Mouse (Mus musculus): ENCODE measurements around the gene Atp1a1. TPM values are rescaled to one million over a fixed set of nuclear protein-coding genes. Genes with fewer than 3 reads are reported as not detected.

Gene Atp1a1
- polyA plus RNA-seq, 1 experiment from 2014 or later = 162 TPM

DNA sequence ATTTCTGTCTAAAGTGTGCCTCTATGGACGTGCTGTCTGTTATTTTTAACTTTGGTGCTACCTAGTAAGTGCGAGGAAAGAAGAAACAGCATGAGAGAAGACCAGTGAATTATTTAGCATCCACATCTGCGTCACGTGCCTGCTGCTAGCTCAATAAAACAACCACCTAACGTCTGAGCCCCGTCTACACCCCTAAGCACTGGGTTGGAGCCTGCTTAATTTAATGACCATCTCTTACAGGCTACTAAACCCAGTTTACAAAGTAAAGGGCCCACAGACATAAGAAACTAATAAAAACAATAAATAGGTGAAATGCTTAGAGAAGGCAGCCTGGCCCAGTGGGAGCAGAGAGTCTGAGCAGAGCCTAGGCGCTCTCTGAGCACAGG lies 11.2 kb downstream of the Atp1a1 start:
- peaks cover 69% of the 10 kb centered on the region for H3K36me3 ChIP-seq (ENCODE audit: control insufficient read depth, insufficient read depth, low read length)
- DNase-seq (ENCODE audit: low spot score) = no peak
- ATAC-seq (ENCODE audit: low read depth) = no peak
- no peak overlapping the region for H3K9ac ChIP-seq (ENCODE audit: low read depth, low read length)
- no peaks in the 10 kb centered on the region for H3K9me3 ChIP-seq (ENCODE audit: control insufficient read depth, low read length)
- H3K4me3 ChIP-seq (ENCODE audit: low read depth, low read length) = no peak overlapping the region
- peaks cover 19% of the 10 kb centered on the region for H3K4me1 ChIP-seq (ENCODE audit: control insufficient read depth, insufficient read depth, low read length)
- H3K27ac ChIP-seq (replicated peaks; ENCODE audit: low read depth, low read length) = no peak overlapping the region
- no peak overlapping the region for H3K4me2 ChIP-seq (ENCODE audit: low read depth, low read length)
- H3K27me3 ChIP-seq (replicated peaks; ENCODE audit: control insufficient read depth, insufficient read depth, low read length) = no peaks in the 10 kb centered on the region
- WGBS = 75% methylated on average over 7 of the region's 7 CpGs

DNA sequence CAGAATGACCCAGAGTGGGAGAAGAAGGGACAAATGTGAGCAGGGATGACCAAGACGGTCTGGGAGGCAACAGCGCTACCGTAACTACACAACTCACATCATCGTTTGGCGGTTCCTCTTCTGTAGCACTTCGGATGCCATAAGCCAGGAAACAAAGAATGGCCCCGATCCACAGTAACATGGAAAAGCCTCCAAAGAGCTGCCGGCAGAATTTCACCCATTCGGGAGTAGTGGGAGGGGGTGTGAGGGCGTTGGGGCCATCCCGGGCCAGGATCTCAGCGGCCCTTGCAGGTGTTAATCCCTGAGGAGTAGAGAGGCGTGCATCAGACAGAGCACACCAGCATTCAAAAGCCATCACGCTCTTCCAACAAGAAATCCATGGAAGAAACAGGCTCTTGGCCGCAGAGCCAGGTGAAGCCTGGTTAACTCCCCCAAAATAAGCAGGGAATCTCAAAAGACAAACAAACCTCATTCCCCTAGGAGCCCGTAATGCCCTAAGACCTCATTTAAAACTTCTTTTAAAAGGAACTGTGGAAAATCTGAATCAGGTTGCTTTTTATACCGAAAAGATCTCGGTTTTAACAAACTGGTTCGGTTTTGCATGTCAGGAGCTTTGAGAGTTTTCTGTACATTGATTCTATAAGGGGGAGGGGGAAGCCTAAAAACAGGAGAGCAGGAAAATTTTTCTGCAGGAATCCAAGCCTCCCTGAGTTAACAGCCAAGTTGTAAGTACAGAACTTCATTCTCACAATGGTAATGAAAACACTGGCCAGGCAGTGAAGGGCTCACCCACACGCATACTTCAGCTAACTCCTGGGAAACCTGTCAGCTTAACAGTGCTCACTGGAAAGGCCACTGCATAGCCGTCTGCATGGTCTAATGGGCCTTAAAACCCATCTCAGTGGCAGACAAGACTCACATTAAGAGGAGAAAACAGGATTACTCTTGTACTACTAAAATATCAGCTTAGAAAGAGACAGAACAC lies 11.9 kb downstream of the Atp1a1 start:
- Histone ChIP-seq H3K27me3 (replicated peaks; ENCODE audit: control insufficient read depth, insufficient read depth, low read length) (no peaks in the 10 kb centered on the region), H3K27ac (replicated peaks; ENCODE audit: low read depth, low read length) (no peak overlapping the region; the same call in 1 of the 2 replicates), H3K4me2 (ENCODE audit: low read depth, low read length) (no peak overlapping the region), H3K9ac (ENCODE audit: low read depth, low read length) (no peak overlapping the region), H3K4me3 (ENCODE audit: low read depth, low read length) (no peak overlapping the region), H3K9me3 (ENCODE audit: control insufficient read depth, low read length) (no peaks in the 10 kb centered on the region), H3K36me3 (ENCODE audit: control insufficient read depth, insufficient read depth, low read length) (peaks cover 76% of the 10 kb centered on the region), H3K4me1 (ENCODE audit: control insufficient read depth, insufficient read depth, low read length) (peaks cover 13% of the 10 kb centered on the region; the same call in 1 of the 2 replicates)
- 75% methylated on average over 21 of the region's 21 CpGs for WGBS
- ATAC-seq (ENCODE audit: low read depth) (no peak), DNase-seq (ENCODE audit: low spot score) (no peak)

DNA sequence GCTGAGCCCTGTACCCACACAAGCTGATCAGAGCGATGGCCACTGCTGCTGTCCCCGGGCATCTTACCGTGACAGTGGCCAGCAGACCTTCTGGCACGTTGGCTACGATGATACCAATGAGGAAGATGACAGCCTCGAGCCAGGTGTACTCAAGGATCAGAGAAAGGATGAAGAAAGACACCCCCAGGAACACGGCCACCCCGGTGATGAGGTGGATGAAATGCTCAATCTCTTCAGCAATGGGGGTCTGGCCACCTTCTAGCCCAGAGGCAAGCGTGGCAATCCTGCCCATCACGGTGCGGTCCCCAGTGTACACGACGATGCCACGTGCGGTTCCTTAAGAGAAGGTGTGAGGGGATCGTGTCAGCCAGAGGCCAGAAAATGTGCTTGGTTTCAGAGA lies 14.1 kb downstream of the Atp1a1 start:
- H3K4me1 ChIP-seq (ENCODE audit: control insufficient read depth, insufficient read depth, low read length) = no peaks in the 10 kb centered on the region
- H3K9me3 ChIP-seq (ENCODE audit: control insufficient read depth, low read length) = no peaks in the 10 kb centered on the region
- H3K27me3 ChIP-seq (replicated peaks; ENCODE audit: control insufficient read depth, insufficient read depth, low read length) = no peaks in the 10 kb centered on the region
- H3K4me3 ChIP-seq (ENCODE audit: low read depth, low read length) = no peak overlapping the region
- no peak overlapping the region for H3K4me2 ChIP-seq (ENCODE audit: low read depth, low read length)
- no peak overlapping the region for H3K27ac ChIP-seq (replicated peaks; ENCODE audit: low read depth, low read length)
- ATAC-seq (ENCODE audit: low read depth) = no peak
- WGBS = 94% methylated on average over 16 of the region's 16 CpGs
- peaks cover 98% of the 10 kb centered on the region for H3K36me3 ChIP-seq (ENCODE audit: control insufficient read depth, insufficient read depth, low read length)
- no peak for DNase-seq (ENCODE audit: low spot score)
- H3K9ac ChIP-seq (ENCODE audit: low read depth, low read length) = no peak overlapping the region

DNA sequence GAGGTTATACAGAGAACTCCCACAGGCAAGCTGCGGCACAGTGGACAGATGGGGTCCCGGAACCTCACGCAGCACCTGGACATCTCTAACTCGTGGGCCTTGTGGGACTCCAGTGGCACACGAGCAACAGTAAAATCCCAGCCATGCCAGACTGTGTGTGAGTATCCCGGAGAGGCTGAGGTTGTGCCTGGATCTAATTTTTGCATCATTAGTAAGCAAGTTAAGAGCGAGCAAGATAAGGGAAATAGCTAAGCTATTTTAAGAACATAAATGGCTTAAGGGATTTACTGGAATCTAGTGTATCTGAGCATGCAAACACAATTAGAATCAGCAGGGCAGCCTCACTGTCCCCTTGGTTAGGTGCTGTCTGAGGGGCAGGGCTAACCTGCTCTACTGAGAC lies 16.2 kb downstream of the Atp1a1 start:
- H3K36me3 ChIP-seq (ENCODE audit: control insufficient read depth, insufficient read depth, low read length) = peaks cover 99% of the 10 kb centered on the region
- WGBS = 83% methylated on average over 7 of the region's 7 CpGs

DNA sequence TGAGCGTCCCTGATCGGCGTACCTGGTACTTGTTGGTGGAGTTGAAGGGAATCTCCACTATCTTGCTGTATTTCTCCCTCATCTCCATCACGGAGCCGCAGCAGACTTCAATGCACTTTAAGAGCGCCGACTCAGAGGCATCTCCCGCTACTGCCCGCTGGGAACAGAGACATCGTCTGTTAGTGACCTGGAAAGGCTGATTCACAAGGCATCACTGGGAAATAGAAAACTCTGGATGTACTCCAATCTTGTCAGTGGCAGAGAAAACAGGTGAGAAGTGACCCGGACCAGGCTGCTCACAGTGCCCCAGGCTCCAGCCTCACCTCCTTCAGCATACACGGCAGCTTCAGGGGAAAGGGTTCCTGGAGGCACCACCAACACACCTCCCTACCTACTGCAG lies 17.7 kb downstream of the Atp1a1 start:
- H3K4me2 ChIP-seq (ENCODE audit: low read depth, low read length) = no peak overlapping the region
- ATAC-seq (ENCODE audit: low read depth) (no peak), DNase-seq (ENCODE audit: low spot score) (no peak)
- no peak overlapping the region for H3K9ac ChIP-seq (ENCODE audit: low read depth, low read length)
- no peak overlapping the region for H3K27ac ChIP-seq (replicated peaks; ENCODE audit: low read depth, low read length)
- 92% methylated on average over 12 of the region's 12 CpGs for WGBS
- no peaks in the 10 kb centered on the region for H3K27me3 ChIP-seq (replicated peaks; ENCODE audit: control insufficient read depth, insufficient read depth, low read length)
- no peak overlapping the region for H3K4me3 ChIP-seq (ENCODE audit: low read depth, low read length)
- H3K4me1 ChIP-seq (ENCODE audit: control insufficient read depth, insufficient read depth, low read length) = no peaks in the 10 kb centered on the region
- H3K36me3 ChIP-seq (ENCODE audit: control insufficient read depth, insufficient read depth, low read length) = peaks cover 100% of the 10 kb centered on the region
- H3K9me3 ChIP-seq (ENCODE audit: control insufficient read depth, low read length) = no peaks in the 10 kb centered on the region

More for the DNA sequence above, 16.2 kb downstream of the Atp1a1 start:
- DNase-seq (ENCODE audit: low spot score) (no peak), ATAC-seq (ENCODE audit: low read depth) (no peak)
- H3K4me2 ChIP-seq (ENCODE audit: low read depth, low read length) = no peak overlapping the region
- H3K4me1 ChIP-seq (ENCODE audit: control insufficient read depth, insufficient read depth, low read length) = no peaks in the 10 kb centered on the region
- no peak overlapping the region for H3K27ac ChIP-seq (replicated peaks; ENCODE audit: low read depth, low read length)
- no peaks in the 10 kb centered on the region for H3K27me3 ChIP-seq (replicated peaks; ENCODE audit: control insufficient read depth, insufficient read depth, low read length)
- no peak overlapping the region for H3K4me3 ChIP-seq (ENCODE audit: low read depth, low read length)
- H3K9ac ChIP-seq (ENCODE audit: low read depth, low read length) = no peak overlapping the region
- no peaks in the 10 kb centered on the region for H3K9me3 ChIP-seq (ENCODE audit: control insufficient read depth, low read length)

DNA sequence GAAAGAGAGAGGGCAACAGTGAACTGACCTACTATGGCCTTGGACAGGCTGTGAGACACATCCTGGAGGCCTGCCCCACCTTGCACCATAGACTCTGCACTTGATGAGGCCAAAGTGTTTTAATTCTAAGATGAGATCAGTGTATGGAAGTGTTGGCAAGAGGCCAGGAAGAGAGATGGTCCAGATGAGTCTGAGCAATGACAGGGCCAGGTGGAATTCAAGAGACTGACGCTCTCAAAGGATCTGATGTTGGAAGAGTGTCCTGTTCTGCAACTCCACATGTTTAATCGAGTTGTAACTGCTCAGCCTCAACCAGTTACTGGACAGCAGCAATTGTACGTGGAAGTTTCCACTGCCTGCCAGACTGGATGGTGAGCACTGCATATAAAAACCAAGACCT lies 26.4 kb downstream of the Atp1a1 start:
- H3K27me3 ChIP-seq (replicated peaks; ENCODE audit: control insufficient read depth, insufficient read depth, low read length) = no peaks in the 10 kb centered on the region
- no peak overlapping the region for H3K9ac ChIP-seq (ENCODE audit: low read depth, low read length)
- no peak overlapping the region for H3K4me3 ChIP-seq (ENCODE audit: low read depth, low read length)
- no peaks in the 10 kb centered on the region for H3K9me3 ChIP-seq (ENCODE audit: control insufficient read depth, low read length)
- H3K36me3 ChIP-seq (ENCODE audit: control insufficient read depth, insufficient read depth, low read length) = peaks cover 81% of the 10 kb centered on the region
- H3K27ac ChIP-seq (replicated peaks; ENCODE audit: low read depth, low read length) = peak overlapping the region; percentile 10
- peaks cover 1% of the 10 kb centered on the region; the same call in 1 of the 2 replicates for H3K4me1 ChIP-seq (ENCODE audit: control insufficient read depth, insufficient read depth, low read length)
- ATAC-seq (ENCODE audit: low read depth) = no peak; the same call in 1 of the 2 replicates
- H3K4me2 ChIP-seq (ENCODE audit: low read depth, low read length) = no peak overlapping the region
- DNase-seq (ENCODE audit: low spot score) = peak; percentile 48
- WGBS = 71% methylated on average over 3 of the region's 3 CpGs

DNA sequence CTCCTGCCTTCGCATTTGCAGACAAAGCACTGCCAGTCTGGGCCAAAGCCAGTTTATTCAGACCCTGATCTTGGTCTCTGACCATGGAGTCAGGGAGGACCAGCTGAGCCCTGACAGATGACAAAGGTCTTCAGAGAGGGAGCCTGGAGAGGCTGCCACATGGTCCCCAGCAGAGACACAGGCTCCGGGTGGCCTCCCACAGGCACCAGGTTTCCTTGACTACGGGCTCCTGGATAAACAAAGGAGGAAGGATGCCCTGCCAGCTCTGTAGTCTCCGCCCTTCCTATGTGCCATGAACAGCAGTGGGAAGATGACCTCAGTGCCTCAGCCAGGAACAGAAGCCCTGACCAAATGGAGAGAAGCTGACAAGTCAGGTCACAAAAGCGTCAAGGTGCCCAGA lies 27.1 kb downstream of the Atp1a1 start:
- Histone ChIP-seq H3K9ac (ENCODE audit: low read depth, low read length) (no peak overlapping the region), H3K4me2 (ENCODE audit: low read depth, low read length) (no peak overlapping the region), H3K4me3 (ENCODE audit: low read depth, low read length) (no peak overlapping the region), H3K36me3 (ENCODE audit: control insufficient read depth, insufficient read depth, low read length) (peaks cover 74% of the 10 kb centered on the region), H3K27ac (replicated peaks; ENCODE audit: low read depth, low read length) (no peak overlapping the region), H3K9me3 (ENCODE audit: control insufficient read depth, low read length) (no peaks in the 10 kb centered on the region), H3K27me3 (replicated peaks; ENCODE audit: control insufficient read depth, insufficient read depth, low read length) (no peaks in the 10 kb centered on the region), H3K4me1 (ENCODE audit: control insufficient read depth, insufficient read depth, low read length) (peaks cover 7% of the 10 kb centered on the region)
- DNase-seq (ENCODE audit: low spot score) (no peak), ATAC-seq (ENCODE audit: low read depth) (peak; percentile 62)
- 62% methylated on average over 5 of the region's 5 CpGs for WGBS

DNA sequence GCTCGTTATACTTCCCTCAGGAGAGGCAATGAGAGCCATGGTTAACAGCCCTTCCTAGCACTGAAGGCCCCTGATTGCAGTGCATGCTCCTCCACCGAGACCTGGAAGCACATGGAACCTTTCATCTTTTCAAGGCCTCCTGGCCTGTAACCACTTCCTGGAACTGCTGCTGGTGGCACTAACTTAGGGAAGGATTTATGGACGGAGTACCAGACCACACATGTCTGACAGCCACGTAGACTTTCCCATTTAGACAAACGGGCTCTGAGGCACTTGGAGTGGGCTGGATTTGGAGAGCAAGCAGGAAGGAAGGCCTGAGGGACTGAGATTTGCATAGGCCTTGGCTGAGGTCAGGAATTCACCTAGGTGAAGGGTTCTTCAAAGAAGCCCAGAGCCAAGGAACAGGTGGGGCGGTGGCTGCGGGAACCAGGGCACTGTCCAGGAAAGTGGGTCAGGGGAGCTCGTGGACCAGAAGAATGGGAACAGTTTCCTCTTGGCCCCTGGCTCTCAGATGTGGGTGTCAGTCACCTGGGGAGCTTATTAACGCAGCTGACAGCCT lies 28.9 kb downstream of the Atp1a1 start:
- Histone ChIP-seq H3K36me3 (ENCODE audit: control insufficient read depth, insufficient read depth, low read length) (peaks cover 56% of the 10 kb centered on the region), H3K27ac (replicated peaks; ENCODE audit: low read depth, low read length) (no peak overlapping the region), H3K4me3 (ENCODE audit: low read depth, low read length) (no peak overlapping the region), H3K9me3 (ENCODE audit: control insufficient read depth, low read length) (no peaks in the 10 kb centered on the region), H3K4me2 (ENCODE audit: low read depth, low read length) (no peak overlapping the region), H3K4me1 (ENCODE audit: control insufficient read depth, insufficient read depth, low read length) (peaks cover 17% of the 10 kb centered on the region), H3K9ac (ENCODE audit: low read depth, low read length) (no peak overlapping the region), H3K27me3 (replicated peaks; ENCODE audit: control insufficient read depth, insufficient read depth, low read length) (no peaks in the 10 kb centered on the region)
- ATAC-seq (ENCODE audit: low read depth) = no peak
- WGBS = 71% methylated on average over 9 of the region's 9 CpGs
- DNase-seq (ENCODE audit: low spot score) = no peak
